Mouse (Mus musculus) limb, embryonic 10.5 days (tissue): ENCODE measurements at regions not wholly inside any gene's neighbourhood (a gene's known extent, or its start where the extent isn't known, plus 50 kb on each side); places are given as distances from the start of the nearest gene placed in this dataset.
A peak's percentile ranks its signal among the peaks of the same experiment; 100 is the strongest.
"Not testable (repeated sequence)": the region's sequence is repeated elsewhere in the genome, so short reads cannot be mapped to it uniquely, and the experiment has no call there.

Experiments used
- DNase-seq: peaks from one replicate; pipeline ENCODE4 v3.0.0-alpha.2; 2017; ENCODE audit warnings: low spot score
- H3K27ac ChIP-seq: fragments of 300-500 bp; sonication (generic); 2 replicates; pipeline ENCODE4 v1.5.1; 2016; ENCODE audit warnings: mild to moderate bottlenecking
- H3K27me3 ChIP-seq: fragments of 300-500 bp; sonication (generic); 2 replicates; pipeline ENCODE4 v1.6.1; 2016; ENCODE audit warnings: low read depth, mild to moderate bottlenecking; ENCODE audit not compliant: poor library complexity, severe bottlenecking
- H3K36me3 ChIP-seq: fragments of 300-500 bp; sonication (generic); 2 replicates; pipeline ENCODE4 v1.6.1; 2016; ENCODE audit warnings: mild to moderate bottlenecking, moderate library complexity
- H3K4me1 ChIP-seq: fragments of 300-500 bp; sonication (generic); 2 replicates; pipeline ENCODE4 v1.6.1; 2016
- H3K4me3 ChIP-seq: fragments of 300-500 bp; sonication (generic); 2 replicates; pipeline ENCODE4 v1.5.1; 2016; ENCODE audit warnings: mild to moderate bottlenecking, moderate library complexity
- H3K9me3 ChIP-seq: fragments of 300-500 bp; sonication (generic); replicated peaks from 2 replicates; pipeline ENCODE4 v1.6.1; 2016; ENCODE audit warnings: mild to moderate bottlenecking
- WGBS: fragments of 180-500 bp; shearing (Covaris S2); methylation state at CpG from one replicate; pipeline ENCODE4 v1.1.7; 2016; 5-methylcytosine and 5-hydroxymethylcytosine counted together

DNA sequence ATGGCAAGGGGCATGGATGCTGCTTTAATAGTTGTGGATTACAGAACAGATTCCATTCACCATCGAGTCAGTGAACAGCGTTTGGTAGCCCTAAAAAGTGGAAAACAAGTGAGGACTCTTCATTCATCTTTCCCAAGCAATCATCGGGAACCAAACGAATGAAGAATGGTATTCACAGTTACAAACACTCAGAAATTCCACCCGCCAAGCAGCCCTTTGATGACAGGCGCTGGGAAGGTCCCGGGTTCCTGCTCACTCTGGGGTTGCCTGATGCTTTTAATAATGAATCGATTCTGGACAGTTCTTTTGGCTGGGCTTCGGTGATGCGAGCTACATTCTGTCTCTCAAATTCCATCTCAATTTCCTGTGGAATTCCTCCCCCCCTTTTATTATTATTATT is 110.9 kb downstream of the Bod1 start:
- 87% methylated on average over 10 of the region's 10 CpGs for WGBS
- no peaks in the 10 kb centered on the region for H3K36me3 ChIP-seq
- no peak for DNase-seq

GRCm38 (mm10) chr11:31555042-31555441 is 116.6 kb downstream of the Bod1 start:
- WGBS = 93% methylated on average over 4 of the region's 4 CpGs
- no peaks in the 10 kb centered on the region for H3K9me3 ChIP-seq
- no peaks in the 10 kb centered on the region for H3K36me3 ChIP-seq
- peaks cover 16% of the 10 kb centered on the region for H3K4me1 ChIP-seq
- H3K4me3 ChIP-seq = no peak overlapping the region
- no peak overlapping the region for H3K27ac ChIP-seq
- no peak for DNase-seq
- no peaks in the 10 kb centered on the region for H3K27me3 ChIP-seq

More for the DNA sequence above, 110.9 kb downstream of the Bod1 start:
- Histone ChIP-seq H3K4me3 (no peak overlapping the region), H3K27ac (no peak overlapping the region), H3K4me1 (peaks cover 6% of the 10 kb centered on the region; the same call in 1 of the 2 replicates), H3K9me3 (no peaks in the 10 kb centered on the region), H3K27me3 (no peaks in the 10 kb centered on the region)

DNA sequence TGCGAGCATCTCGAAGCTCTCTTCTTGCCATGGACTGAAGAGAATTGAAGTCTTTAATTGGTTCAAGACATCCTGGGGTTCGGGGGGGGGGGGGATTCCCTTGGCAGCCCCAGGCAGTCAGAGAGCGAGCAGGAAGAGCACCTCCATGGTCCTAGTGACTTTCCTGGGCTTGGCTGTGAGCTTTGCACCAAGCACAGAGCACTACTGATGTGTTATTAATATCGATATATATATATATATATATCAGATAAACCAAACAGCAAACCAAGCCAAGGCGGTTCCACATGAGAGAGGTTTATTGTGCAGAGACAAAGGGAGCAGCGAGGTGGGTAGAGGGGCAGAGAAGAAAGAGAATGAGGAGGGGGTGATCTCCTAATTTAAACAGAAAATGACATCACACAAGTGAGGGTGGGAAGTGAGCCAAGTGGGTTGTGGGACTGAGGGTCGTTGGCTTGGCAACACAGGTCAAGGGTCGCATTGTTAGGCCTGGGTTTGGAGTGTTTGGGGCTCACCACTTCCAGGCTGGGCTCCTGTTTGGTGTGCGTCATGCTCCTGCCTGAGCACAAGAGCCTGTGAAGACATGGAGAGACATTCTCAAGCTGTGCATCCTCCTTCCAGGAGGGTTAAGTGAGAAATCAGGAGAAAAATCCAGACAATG is 119.9 kb downstream of the Bod1 start:
- Histone ChIP-seq H3K4me1 (peaks cover 16% of the 10 kb centered on the region), H3K4me3 (no peak overlapping the region), H3K27me3 (no peaks in the 10 kb centered on the region), H3K36me3 (no peaks in the 10 kb centered on the region), H3K27ac (no peak overlapping the region), H3K9me3 (no peaks in the 10 kb centered on the region)
- no peak for DNase-seq
- 70% methylated on average over 10 of the region's 10 CpGs for WGBS

DNA sequence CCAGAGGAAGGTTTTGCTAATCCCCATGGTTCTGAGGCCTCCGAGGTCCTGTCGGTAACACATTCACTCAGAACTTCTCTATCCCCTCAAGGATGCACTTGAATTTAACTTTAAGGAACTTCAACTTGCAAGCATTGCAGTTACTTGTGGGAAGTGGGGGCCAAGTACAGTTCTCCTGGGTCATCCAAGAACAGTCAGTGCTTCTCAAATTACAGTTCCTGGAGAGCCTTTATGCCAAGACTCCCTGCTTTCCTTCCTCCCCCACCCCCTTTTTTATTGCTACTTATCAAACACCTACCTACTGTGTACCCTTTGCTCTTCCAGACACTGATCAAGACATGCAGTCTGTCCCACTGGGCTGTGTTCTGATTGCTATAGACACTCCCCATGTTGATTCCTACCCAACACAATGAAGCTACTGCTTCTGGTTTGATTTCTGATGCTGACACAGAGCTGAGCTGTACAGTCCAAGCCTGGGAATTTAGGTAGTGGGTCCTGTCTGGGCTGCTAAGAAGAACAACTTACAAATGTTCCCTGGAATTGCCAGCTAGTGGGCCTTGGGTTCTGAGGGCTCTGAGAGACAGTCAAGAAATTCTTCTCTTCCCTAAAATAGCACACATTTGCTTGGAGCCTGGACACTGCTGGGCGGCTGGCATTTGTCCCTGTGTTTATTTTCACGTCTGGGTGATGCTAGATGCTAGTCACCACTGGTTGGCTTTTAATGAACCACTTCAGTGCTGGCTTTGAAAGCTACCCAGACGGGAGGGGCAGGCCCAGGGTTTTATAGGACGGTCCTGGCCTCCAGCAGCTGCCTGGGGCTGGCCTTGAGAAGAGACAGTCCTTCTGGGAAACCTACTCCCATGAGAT is 120.7 kb downstream of the Bod1 start:
- H3K4me1 ChIP-seq = peaks cover 16% of the 10 kb centered on the region
- WGBS = 48% methylated on average over 6 of the region's 6 CpGs
- H3K36me3 ChIP-seq = no peaks in the 10 kb centered on the region
- H3K27me3 ChIP-seq = no peaks in the 10 kb centered on the region
- DNase-seq = no peak
- no peak overlapping the region for H3K4me3 ChIP-seq
- H3K27ac ChIP-seq = no peak overlapping the region
- no peaks in the 10 kb centered on the region for H3K9me3 ChIP-seq

GRCm38 (mm10) chr11:31545514-31545913 is 126.2 kb downstream of the Bod1 start:
- not testable (repeated sequence) for H3K27me3 ChIP-seq, H3K4me3 ChIP-seq, DNase-seq, H3K27ac ChIP-seq, H3K4me1 ChIP-seq, H3K36me3 ChIP-seq, H3K9me3 ChIP-seq
- WGBS = 90% methylated on average over 10 of the region's 10 CpGs

DNA sequence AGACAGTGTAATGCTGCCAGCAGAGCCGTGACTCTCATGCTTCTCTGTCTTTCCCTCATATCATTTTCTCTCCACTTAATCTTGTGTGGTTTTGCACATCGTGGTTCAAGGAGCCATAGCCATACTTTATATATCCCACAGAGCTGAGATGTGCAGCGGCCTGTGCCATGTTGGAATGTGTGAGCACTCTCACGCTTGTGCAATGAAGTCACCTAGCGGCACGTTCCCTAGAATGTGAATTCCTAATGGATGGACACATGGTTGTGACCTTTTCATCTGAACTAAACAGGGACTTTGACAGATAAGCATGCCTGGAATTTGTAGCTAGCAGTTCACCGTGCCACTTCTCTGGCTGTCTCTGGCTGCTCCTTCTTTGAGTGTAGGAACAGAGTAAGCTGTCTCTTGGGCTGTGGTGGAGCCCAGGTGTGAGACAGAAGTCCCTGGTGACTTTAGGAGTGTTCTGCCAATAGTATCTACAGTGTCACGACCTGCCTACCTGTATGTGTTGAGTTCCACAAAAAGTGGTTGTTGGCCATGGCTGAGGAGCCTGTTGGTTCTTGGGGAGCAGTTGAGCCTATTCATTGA is 129.0 kb downstream of the Bod1 start:
- Histone ChIP-seq H3K4me1 (peaks cover 3% of the 10 kb centered on the region; the same call in 1 of the 2 replicates), H3K27ac (no peak overlapping the region), H3K9me3 (no peaks in the 10 kb centered on the region), H3K4me3 (no peak overlapping the region), H3K27me3 (no peaks in the 10 kb centered on the region), H3K36me3 (no peaks in the 10 kb centered on the region)
- DNase-seq = peak; percentile 14
- 90% methylated on average over 8 of the region's 8 CpGs for WGBS

- 95% methylated on average over 3 of the region's 3 CpGs for WGBS
- H3K9me3 ChIP-seq = no peaks in the 10 kb centered on the region
- peaks cover 3% of the 10 kb centered on the region; the same call in 1 of the 2 replicates for H3K4me1 ChIP-seq
- H3K4me3 ChIP-seq = no peak overlapping the region
- DNase-seq = peak; percentile 23
- no peaks in the 10 kb centered on the region for H3K27me3 ChIP-seq
- no peak overlapping the region for H3K27ac ChIP-seq
- H3K36me3 ChIP-seq = no peaks in the 10 kb centered on the region
These were observed 130.3 kb downstream of the Bod1 start for GRCm38 (mm10) chr11:31541425-31541824.

GRCm38 (mm10) chr11:31540816-31541215 is 130.9 kb downstream of the Bod1 start:
- H3K36me3 ChIP-seq = no peaks in the 10 kb centered on the region
- DNase-seq = no peak
- H3K9me3 ChIP-seq = no peaks in the 10 kb centered on the region
- H3K4me1 ChIP-seq = peaks cover 3% of the 10 kb centered on the region; the same call in 1 of the 2 replicates
- H3K27me3 ChIP-seq = no peaks in the 10 kb centered on the region
- no peak overlapping the region for H3K4me3 ChIP-seq
- H3K27ac ChIP-seq = no peak overlapping the region

GRCm38 (mm10) chr11:31531416-31531815 is 140.3 kb downstream of the Bod1 start:
- Histone ChIP-seq H3K4me1 (no peaks in the 10 kb centered on the region), H3K36me3 (no peaks in the 10 kb centered on the region), H3K9me3 (no peaks in the 10 kb centered on the region), H3K27ac (no peak overlapping the region), H3K27me3 (no peaks in the 10 kb centered on the region), H3K4me3 (no peak overlapping the region)
- no peak for DNase-seq
- 91% methylated on average over 2 of the region's 2 CpGs for WGBS

DNA sequence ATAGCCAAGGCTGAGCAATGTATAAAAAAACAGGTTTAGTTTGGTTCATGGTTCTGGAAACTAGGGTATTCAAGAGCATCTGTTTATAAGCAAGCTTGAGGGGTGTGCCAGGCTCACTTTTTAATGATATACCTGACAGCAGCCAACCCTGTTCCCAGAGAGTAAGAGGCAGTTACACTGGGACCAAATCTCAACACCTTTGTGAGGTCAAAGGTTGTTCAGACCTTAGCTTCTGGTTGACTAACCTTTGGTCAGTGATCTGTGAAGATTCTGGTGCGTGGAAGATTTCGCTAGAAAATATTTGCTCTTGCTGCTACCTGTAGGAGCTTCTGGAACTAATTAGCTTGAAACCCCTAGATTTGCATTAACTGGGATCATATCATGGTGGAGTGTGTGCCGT is 140.8 kb downstream of the Bod1 start:
- DNase-seq = no peak
- WGBS = 86% methylated on average over 3 of the region's 3 CpGs

GRCm38 (mm10) chr11:31529686-31530085 is 142.0 kb downstream of the Bod1 start:
- DNase-seq = peak; percentile 20
- H3K4me1 ChIP-seq = no peaks in the 10 kb centered on the region
- WGBS = 89% methylated on average over 2 of the region's 2 CpGs

More for the DNA sequence above, 140.8 kb downstream of the Bod1 start:
- Histone ChIP-seq H3K27ac (no peak overlapping the region), H3K36me3 (no peaks in the 10 kb centered on the region), H3K27me3 (no peaks in the 10 kb centered on the region), H3K4me3 (no peak overlapping the region), H3K4me1 (no peaks in the 10 kb centered on the region), H3K9me3 (no peaks in the 10 kb centered on the region)

GRCm38 (mm10) chr11:31524708-31525107 is 147.0 kb downstream of the Bod1 start:
- DNase-seq = no peak
- no peak overlapping the region for H3K27ac ChIP-seq
- H3K36me3 ChIP-seq = no peaks in the 10 kb centered on the region
- H3K27me3 ChIP-seq = no peaks in the 10 kb centered on the region
- no peaks in the 10 kb centered on the region for H3K9me3 ChIP-seq
- WGBS = 95% methylated on average over 2 of the region's 2 CpGs
- H3K4me1 ChIP-seq = no peaks in the 10 kb centered on the region
- no peak overlapping the region for H3K4me3 ChIP-seq

More at GRCm38 (mm10) chr11:31529686-31530085, 142.0 kb downstream of the Bod1 start:
- no peak overlapping the region for H3K4me3 ChIP-seq
- no peaks in the 10 kb centered on the region for H3K27me3 ChIP-seq
- H3K36me3 ChIP-seq = no peaks in the 10 kb centered on the region
- no peak overlapping the region for H3K27ac ChIP-seq
- no peaks in the 10 kb centered on the region for H3K9me3 ChIP-seq

GRCm38 (mm10) chr11:31524065-31524618 is 147.5 kb downstream of the Bod1 start:
- Histone ChIP-seq H3K4me1 (no peaks in the 10 kb centered on the region), H3K9me3 (no peaks in the 10 kb centered on the region), H3K27me3 (no peaks in the 10 kb centered on the region), H3K27ac (no peak overlapping the region), H3K36me3 (no peaks in the 10 kb centered on the region), H3K4me3 (no peak overlapping the region)
- DNase-seq = no peak
- WGBS = 85% methylated on average over 2 of the region's 2 CpGs
